22 mouse cellular contexts compared by ENCODE assay signal in the genomic region with DNA sequence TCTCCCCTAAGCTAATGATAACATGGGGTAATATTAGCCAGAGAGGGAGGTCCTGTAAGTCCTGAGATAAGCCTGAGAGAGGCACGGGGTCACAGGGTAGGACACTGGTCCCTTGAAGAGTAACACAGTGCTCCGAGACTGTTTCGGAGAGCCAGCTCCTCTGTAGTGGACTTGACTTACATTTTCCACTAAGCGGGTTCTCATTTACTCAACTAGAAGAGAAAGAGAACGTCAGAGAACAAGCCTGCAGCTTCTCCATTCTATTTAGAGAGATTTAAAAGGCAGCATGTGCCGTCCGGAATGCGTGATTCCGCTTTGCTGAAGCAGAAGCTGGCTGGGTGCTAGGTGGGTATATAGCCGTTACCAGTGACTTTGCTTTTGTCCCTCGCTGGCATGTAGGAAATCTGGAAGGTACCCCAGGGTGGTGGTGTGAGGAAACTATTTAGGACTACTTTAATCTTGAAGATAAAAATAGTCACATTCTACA. TPM values are rescaled to one million over a fixed set of nuclear protein-coding genes. Genes with fewer than 3 reads are reported as not detected.
DNase-seq lines count a peak whose midpoint lies in the region; ATAC-seq and TF ChIP-seq lines count a peak whose summit lies in the region.
"Had no signal": no experiment of that assay in that cellular context is flagged by ENCODE, and none has a peak within 500 bp of the region (broad histone marks: within the 10 kb centered on the region; RNA-seq: fewer than 3 reads in every experiment).

No protein-coding gene starts in this region.

- H3K27me3 ChIP-seq in liver, postnatal 0 days (ENCODE audit: insufficient read depth, low read length) = no peaks in the 10 kb centered on the region
- H3K27me3 ChIP-seq in liver, embryonic 12.5 days (replicated peaks) = no peaks in the 10 kb centered on the region
- H3K27me3 ChIP-seq in heart, embryonic 15.5 days = no peaks in the 10 kb centered on the region
- H3K27me3 ChIP-seq: embryonic facial prominence, embryonic 12.5 days had no signal

- TF ChIP-seq EP300 in liver, postnatal 0 days (IDR thresholded peaks at IDR 0.05; ENCODE audit: low read depth) = no peak

- no peak for DNase-seq in frontal cortex, postnatal 10 days (ENCODE audit: low spot score in 2 of 2)
- no peak for DNase-seq in liver, postnatal 0 days
- DNase-seq in heart, postnatal 4 days = peak; percentile 54
- DNase-seq in testis, postnatal 10 days (ENCODE audit: low spot score) = no peak
- DNase-seq in cerebellum, adult 9-11 months = no peak
- DNase-seq: cerebellum, adult 18-20 months; cerebellum, postnatal 25 days; forebrain, postnatal 0 days; kidney, adult 18-20 months; kidney, postnatal 10 days; layer of hippocampus, postnatal 36 days; lung, adult 18-20 months; lung, postnatal 10 days; thymus, postnatal 14 days had no signal

- H3K27ac ChIP-seq in liver, postnatal 0 days (ENCODE audit: low read depth) = peak overlapping the region; percentile 66
- H3K27ac ChIP-seq in liver, embryonic 12.5 days = no peak overlapping the region
- H3K27ac ChIP-seq in heart, embryonic 15.5 days = peak overlapping the region; percentile 93
- H3K27ac ChIP-seq: embryonic facial prominence, embryonic 12.5 days; hindbrain, embryonic 14.5 days; limb, embryonic 13.5 days had no signal

- H3K4me2 ChIP-seq in liver, postnatal 0 days (ENCODE audit: low read depth, low read length) = peak overlapping the region; percentile 15; the same call in 1 of the 2 replicates
- no peak overlapping the region for H3K4me2 ChIP-seq in liver, embryonic 12.5 days
- peak overlapping the region; percentile 46 for H3K4me2 ChIP-seq in heart, embryonic 15.5 days
- H3K4me2 ChIP-seq: embryonic facial prominence, embryonic 12.5 days; hindbrain, embryonic 14.5 days; limb, embryonic 13.5 days; midbrain, embryonic 11.5 days had no signal

- no peaks in the 10 kb centered on the region for H3K36me3 ChIP-seq in liver, postnatal 0 days (replicated peaks; ENCODE audit: insufficient read depth, low read length)
- H3K36me3 ChIP-seq in liver, embryonic 12.5 days = no peaks in the 10 kb centered on the region
- H3K36me3 ChIP-seq in heart, embryonic 15.5 days = no peaks in the 10 kb centered on the region
- H3K36me3 ChIP-seq: embryonic facial prominence, embryonic 12.5 days; limb, embryonic 13.5 days had no signal

- no peaks in the 10 kb centered on the region for H3K9me3 ChIP-seq in liver, postnatal 0 days (ENCODE audit: low read length)
- H3K9me3 ChIP-seq in liver, embryonic 12.5 days (replicated peaks) = no peaks in the 10 kb centered on the region
- H3K9me3 ChIP-seq in heart, embryonic 15.5 days (replicated peaks) = no peaks in the 10 kb centered on the region
- H3K9me3 ChIP-seq: embryonic facial prominence, embryonic 12.5 days; limb, embryonic 13.5 days had no signal

- no peak for TF ChIP-seq CTCF in liver, postnatal 0 days (IDR thresholded peaks at IDR 0.05; ENCODE audit: low read depth)

- peak; percentile 39; the same call in 1 of the 2 replicates for ATAC-seq in frontal cortex, adult (ENCODE audit: low TSS enrichment)
- no peak for ATAC-seq in liver, postnatal 0 days
- no peak for ATAC-seq in liver, embryonic 12.5 days
- ATAC-seq in heart, embryonic 15.5 days (replicated peaks; ENCODE audit: insufficient number of reproducible peaks, insufficient read depth, low FRiP score, low read depth) = peak; percentile 87
- ATAC-seq: forebrain, postnatal 0 days; inflammation-experienced regulatory T-cells, adult 6 months had no signal

- whole genome bisulfite sequencing in liver, postnatal 0 days (ENCODE audit: insufficient replicate concordance) = 61% methylated on average over 11 of the region's 11 CpGs
- WGBS in liver, embryonic 12.5 days (ENCODE audit: insufficient replicate concordance) = 65% methylated on average over 11 of the region's 11 CpGs
- 42% methylated on average over 11 of the region's 11 CpGs for WGBS in heart, embryonic 15.5 days

- H3K4me1 ChIP-seq in liver, postnatal 0 days (ENCODE audit: insufficient read depth) = peaks cover 10% of the 10 kb centered on the region; the same call in 1 of the 2 replicates
- no peaks in the 10 kb centered on the region for H3K4me1 ChIP-seq in liver, embryonic 12.5 days
- H3K4me1 ChIP-seq in heart, embryonic 15.5 days (replicated peaks) = peaks cover 19% of the 10 kb centered on the region
- H3K4me1 ChIP-seq: embryonic facial prominence, embryonic 12.5 days had no signal

- H3K4me3 ChIP-seq in liver, postnatal 0 days (ENCODE audit: low read depth, low read length) = no peak overlapping the region
- H3K4me3 ChIP-seq in liver, embryonic 12.5 days = no peak overlapping the region
- peak overlapping the region; percentile 37 for H3K4me3 ChIP-seq in heart, embryonic 15.5 days
- H3K4me3 ChIP-seq: embryonic facial prominence, embryonic 12.5 days; limb, embryonic 13.5 days had no signal

- H3K9ac ChIP-seq in liver, postnatal 0 days (replicated peaks) = no peak overlapping the region
- H3K9ac ChIP-seq in liver, embryonic 12.5 days = no peak overlapping the region
- H3K9ac ChIP-seq in heart, embryonic 15.5 days = peak overlapping the region; percentile 37; the same call in 1 of the 2 replicates
- H3K9ac ChIP-seq: embryonic facial prominence, embryonic 12.5 days; forebrain, postnatal 0 days; hindbrain, embryonic 14.5 days; limb, embryonic 13.5 days had no signal

RNA-seq across cellular contexts. Expression of a gene that starts 9.2 kb away (rescaled TPM):
- 39.7 and 47.8 TPM in 2 replicates for polyA plus RNA-seq in liver, postnatal 0 days (2015; fragmentation: Nextera tagmentation; extraction: Ambion mirVana)
- polyA plus RNA-seq in liver, embryonic 12.5 days (2016; fragmentation: Nextera tagmentation; extraction: Ambion mirVana) = 4.2 and 4.6 TPM in 2 replicates
- polyA plus RNA-seq in heart, embryonic 15.5 days (2015; fragmentation: Nextera tagmentation; extraction: Ambion mirVana) = 14.1 and 16.9 TPM in 2 replicates
- 10 to 100 TPM; 31.9 to 37.2 TPM for total RNA-seq in heart, postnatal 4 days (2021)
- polyA plus RNA-seq: inflammation-experienced regulatory T-cells, adult 6 months had no signal

Comparison
In these comparisons a context has a peak if more than half of its experiments do, and no peak if none do; other contexts are left out.
1. ATAC-seq: peak in frontal cortex, adult (single experiment) and heart, embryonic 15.5 days (single experiment); none in liver, postnatal 0 days (single experiment) and liver, embryonic 12.5 days (single experiment).